Mouse (Mus musculus) lung, postnatal 36 days (tissue): Measurements from ENCODE around the gene Ovol3.
"Not testable (repeated sequence)": the region's sequence is repeated elsewhere in the genome, so short reads cannot be mapped to it uniquely, and the experiment has no call there.

ENCODE experiments used
- DNase-seq: peaks from one replicate; pipeline ENCODE4 v3.0.0; 2022; ENCODE audit warnings: mixed read lengths

Gene Ovol3

GRCm38 (mm10) chr7:30222205-30222604 is 13.3 kb downstream of the Ovol3 start:
- no peak for DNase-seq

GRCm38 (mm10) chr7:30221433-30221832 is 14.1 kb downstream of the Ovol3 start:
- no peak for DNase-seq

- DNase-seq, result peak; percentile 40
Observed at GRCm38 (mm10) chr7:30220008-30220356, 15.5 kb downstream of the Ovol3 start.

- DNase-seq, result peak; percentile 58
Observed at GRCm38 (mm10) chr7:30219293-30220007, 16.1 kb downstream of the Ovol3 start.

- DNase-seq, result no peak
Observed at GRCm38 (mm10) chr7:30217277-30217676, 18.2 kb downstream of the Ovol3 start.

- DNase-seq, result peak; percentile 87
Observed at GRCm38 (mm10) chr7:30216723-30217151, 18.8 kb downstream of the Ovol3 start.

- DNase-seq, result no peak
Observed at GRCm38 (mm10) chr7:30215875-30216274, 19.6 kb downstream of the Ovol3 start.

GRCm38 (mm10) chr7:30213881-30214280 is 21.6 kb downstream of the Ovol3 start:
- DNase-seq, result no peak

- no peak for DNase-seq
Observed at GRCm38 (mm10) chr7:30211025-30211424, 24.5 kb downstream of the Ovol3 start.

GRCm38 (mm10) chr7:30206364-30206763 is 29.2 kb downstream of the Ovol3 start:
- DNase-seq, result not testable (repeated sequence)

GRCm38 (mm10) chr7:30205383-30205782 is 30.1 kb downstream of the Ovol3 start:
- peak; percentile 86 for DNase-seq

GRCm38 (mm10) chr7:30204380-30204779 is 31.1 kb downstream of the Ovol3 start:
- no peak for DNase-seq

GRCm38 (mm10) chr7:30202895-30203690 is 32.4 kb downstream of the Ovol3 start:
- DNase-seq, result peak; percentile 51

- not testable (repeated sequence) for DNase-seq
Observed at GRCm38 (mm10) chr7:30200661-30201060, 34.9 kb downstream of the Ovol3 start.

- no peak for DNase-seq
Observed at GRCm38 (mm10) chr7:30200200-30200599, 35.3 kb downstream of the Ovol3 start.

GRCm38 (mm10) chr7:30199498-30200139 is 35.9 kb downstream of the Ovol3 start:
- no peak for DNase-seq

- peak; percentile 76 for DNase-seq
Observed at GRCm38 (mm10) chr7:30198481-30198971, 37.0 kb downstream of the Ovol3 start, which contains the start of gene Capns1. Capns1 (minus strand) TSS chr7:30198811.

- no peak for DNase-seq
Observed at GRCm38 (mm10) chr7:30197592-30198129, 37.9 kb downstream of the Ovol3 start.

- DNase-seq, result no peak
Observed at GRCm38 (mm10) chr7:30196171-30196570, 39.4 kb downstream of the Ovol3 start.

- no peak for DNase-seq
Observed at GRCm38 (mm10) chr7:30195461-30195860, 40.1 kb downstream of the Ovol3 start.

- peak; percentile 98 for DNase-seq
Observed at GRCm38 (mm10) chr7:30194884-30195283, 40.6 kb downstream of the Ovol3 start.

GRCm38 (mm10) chr7:30194101-30194831 is 41.3 kb downstream of the Ovol3 start:
- no peak for DNase-seq
